Mouse (Mus musculus) liver, adult 2 months (tissue): ENCODE data around the gene Kbtbd7. TPM values are rescaled to one million over a fixed set of nuclear protein-coding genes. Genes with fewer than 3 reads are reported as not detected.
A peak's percentile ranks its signal among the peaks of the same experiment; 100 is the strongest.
"Not testable (repeated sequence)": the region's sequence is repeated elsewhere in the genome, so short reads cannot be mapped to it uniquely, and the experiment has no call there.

Source experiments
- DNase-seq: peaks from one replicate; pipeline ENCODE4 v3.0.0-alpha.2; 2011; ENCODE audit warnings: low read depth, low spot score; ENCODE audit errors: extremely low read depth
- H3K27ac ChIP-seq: fragments of 200-500 bp; replicated peaks from 2 replicates; pipeline ENCODE4 v1.5.1; 2012; ENCODE audit warnings: low read depth, mild to moderate bottlenecking, control low read depth, inconsistent platforms, low read length; ENCODE audit not compliant: insufficient read depth
- H3K27me3 ChIP-seq: fragments of 200-500 bp; 2 replicates; pipeline ENCODE4 v1.6.1; 2012; ENCODE audit warnings: mild to moderate bottlenecking, moderate library complexity, low read length, inconsistent platforms; ENCODE audit not compliant: control insufficient read depth, insufficient read depth
- H3K36me3 ChIP-seq: fragments of 200-500 bp; 2 replicates; pipeline ENCODE4 v1.6.1; 2012; ENCODE audit warnings: low read length, inconsistent platforms; ENCODE audit not compliant: control insufficient read depth, insufficient read depth
- H3K4me1 ChIP-seq: fragments of 200-500 bp; 2 replicates; pipeline ENCODE4 v1.6.1; 2011; ENCODE audit warnings: low read length; ENCODE audit not compliant: control insufficient read depth, insufficient read depth
- H3K4me3 ChIP-seq: fragments of 200-500 bp; 2 replicates; pipeline ENCODE4 v1.5.1; 2011; ENCODE audit warnings: low read depth, mild to moderate bottlenecking, control low read depth, low read length, moderate library complexity; ENCODE audit not compliant: insufficient read depth
- H3K79me2 ChIP-seq: fragments of 200-500 bp; 2 replicates; pipeline ENCODE4 v1.6.1; 2012; ENCODE audit warnings: inconsistent platforms, mild to moderate bottlenecking, low read length, moderate library complexity; ENCODE audit not compliant: control insufficient read depth, insufficient read depth
- H3K9ac ChIP-seq: fragments of 200-500 bp; 2 replicates; pipeline ENCODE4 v1.6.1; 2012; ENCODE audit warnings: low read depth, mild to moderate bottlenecking, control low read depth, inconsistent platforms, low read length
- CTCF ChIP-seq: fragments of 200-500 bp; IDR thresholded peaks from 2 replicates; pipeline ENCODE4 v1.5.1; 2011; ENCODE audit warnings: low read depth, low read length, control low read depth
- POLR2A ChIP-seq: fragments of 200-500 bp; IDR thresholded peaks from 2 replicates; pipeline ENCODE4 v1.6.1; 2011; ENCODE audit warnings: low read length, control low read depth; ENCODE audit not compliant: insufficient read depth; ENCODE audit errors: extremely low read depth
- WGBS: fragments of 180-500 bp; shearing (Covaris S2); methylation state at CpG from one replicate; pipeline ENCODE4 v1.1.7; 2018; 5-methylcytosine and 5-hydroxymethylcytosine counted together
- polyA plus RNA-seq: library from polyadenylated mRNA; depleted of rRNA; stranded (reverse); fragments of >200 nt; gene quantifications from 2 replicates; pipeline ENCODE4 v1.2.3, GENCODE M21; 2012
- total RNA-seq: library from RNA; depleted of rRNA; stranded (reverse); fragments of >200 nt; gene quantifications from 2 replicates; pipeline ENCODE4 v1.2.3, GENCODE M21; 2014

The Kbtbd7 gene
- total and polyA plus RNA-seq, 2 experiments, result 4.3 to 7.3 TPM

DNA sequence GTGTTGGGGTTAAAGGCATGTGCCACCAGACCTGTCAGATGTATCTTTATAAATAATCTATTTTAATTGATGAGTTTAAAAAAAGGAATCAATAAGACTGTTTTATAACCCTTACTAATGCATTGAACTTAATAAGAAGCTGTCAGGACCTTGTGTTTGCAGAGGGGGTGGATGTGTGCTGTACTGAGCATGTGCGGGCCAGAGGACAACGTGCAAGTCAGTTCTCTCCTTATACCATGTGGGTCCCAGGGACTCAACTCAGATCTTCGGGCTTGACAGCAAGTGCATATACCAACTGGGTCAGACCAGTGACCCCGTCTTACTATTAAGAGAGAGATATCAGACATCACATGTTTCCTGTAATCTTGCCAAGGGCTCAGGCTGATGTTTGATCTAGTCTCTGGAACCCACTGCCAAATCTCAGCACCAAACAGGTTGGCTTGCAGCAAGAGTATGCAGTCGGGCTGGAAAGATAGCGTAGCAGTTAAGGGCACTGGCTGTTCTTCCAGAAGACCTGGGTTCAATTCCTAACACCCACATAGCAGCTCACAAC is 17.0 kb upstream of the Kbtbd7 start:
- no peak overlapping the region for H3K9ac ChIP-seq
- peaks cover 8% of the 10 kb centered on the region for H3K36me3 ChIP-seq
- TF ChIP-seq POLR2A (no peak), CTCF (no peak)
- H3K79me2 ChIP-seq, result no peaks in the 10 kb centered on the region
- H3K4me1 ChIP-seq, result no peaks in the 10 kb centered on the region; the same call in 1 of the 2 replicates
- H3K4me3 ChIP-seq, result no peak overlapping the region
- no peak overlapping the region for H3K27ac ChIP-seq
- WGBS, result 22% methylated on average over 6 of the region's 6 CpGs
- no peaks in the 10 kb centered on the region for H3K27me3 ChIP-seq
- peak; percentile 69 for DNase-seq

DNA sequence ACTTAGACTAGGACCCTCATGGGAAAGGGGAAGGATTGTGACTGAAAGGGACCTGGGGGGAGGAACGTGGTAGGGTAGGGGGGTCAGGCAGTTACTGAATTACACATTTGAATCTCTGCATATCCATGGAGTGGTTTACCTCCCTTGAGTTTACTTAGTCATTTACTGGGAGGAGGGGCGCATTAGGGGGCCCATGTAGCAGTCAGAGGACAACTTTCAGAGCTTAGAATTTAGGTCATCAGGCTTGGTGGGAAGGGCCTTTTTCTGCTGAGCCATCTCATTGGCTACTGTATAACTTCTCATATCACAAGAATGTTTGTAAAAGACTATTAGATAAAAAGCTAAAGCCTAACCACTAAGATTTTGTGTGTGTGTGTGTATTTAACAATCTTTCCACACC is 15.6 kb upstream of the Kbtbd7 start:
- WGBS, result 91% methylated on average over 2 of the region's 2 CpGs
- DNase-seq, result no peak
- TF ChIP-seq CTCF (no peak), POLR2A (no peak)
- Histone ChIP-seq H3K4me1 (no peaks in the 10 kb centered on the region; the same call in 1 of the 2 replicates), H3K27me3 (no peaks in the 10 kb centered on the region), H3K9ac (no peak overlapping the region), H3K36me3 (peaks cover 8% of the 10 kb centered on the region), H3K79me2 (no peaks in the 10 kb centered on the region), H3K27ac (no peak overlapping the region), H3K4me3 (no peak overlapping the region)

DNA sequence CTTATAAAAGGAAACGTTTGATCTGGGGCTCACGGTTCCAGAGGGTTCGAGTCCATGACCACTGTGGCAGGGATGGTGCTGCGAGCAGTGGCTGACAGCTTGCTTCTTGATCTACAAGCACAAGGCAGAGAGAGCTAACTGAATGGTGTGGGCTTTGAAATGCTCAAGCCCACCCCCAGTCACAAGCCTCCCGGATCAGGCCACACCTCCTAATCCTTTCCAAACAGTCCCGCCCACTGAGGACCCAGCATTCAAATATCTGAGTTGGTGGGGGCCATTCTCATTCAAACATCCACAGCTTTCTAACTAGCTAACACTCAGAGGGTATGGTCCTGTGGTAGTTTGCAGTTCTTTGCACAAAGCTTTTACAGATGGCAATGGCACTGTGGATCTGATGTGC is 13.2 kb upstream of the Kbtbd7 start:
- no peak overlapping the region for H3K4me3 ChIP-seq
- TF ChIP-seq POLR2A (no peak), CTCF (no peak)
- H3K79me2 ChIP-seq, result no peaks in the 10 kb centered on the region
- WGBS, result 96% methylated on average over 6 of the region's 6 CpGs
- H3K36me3 ChIP-seq, result peaks cover 10% of the 10 kb centered on the region
- H3K27me3 ChIP-seq, result no peaks in the 10 kb centered on the region
- H3K4me1 ChIP-seq, result no peaks in the 10 kb centered on the region; the same call in 1 of the 2 replicates
- no peak overlapping the region for H3K9ac ChIP-seq
- no peak overlapping the region for H3K27ac ChIP-seq
- no peak for DNase-seq

DNA sequence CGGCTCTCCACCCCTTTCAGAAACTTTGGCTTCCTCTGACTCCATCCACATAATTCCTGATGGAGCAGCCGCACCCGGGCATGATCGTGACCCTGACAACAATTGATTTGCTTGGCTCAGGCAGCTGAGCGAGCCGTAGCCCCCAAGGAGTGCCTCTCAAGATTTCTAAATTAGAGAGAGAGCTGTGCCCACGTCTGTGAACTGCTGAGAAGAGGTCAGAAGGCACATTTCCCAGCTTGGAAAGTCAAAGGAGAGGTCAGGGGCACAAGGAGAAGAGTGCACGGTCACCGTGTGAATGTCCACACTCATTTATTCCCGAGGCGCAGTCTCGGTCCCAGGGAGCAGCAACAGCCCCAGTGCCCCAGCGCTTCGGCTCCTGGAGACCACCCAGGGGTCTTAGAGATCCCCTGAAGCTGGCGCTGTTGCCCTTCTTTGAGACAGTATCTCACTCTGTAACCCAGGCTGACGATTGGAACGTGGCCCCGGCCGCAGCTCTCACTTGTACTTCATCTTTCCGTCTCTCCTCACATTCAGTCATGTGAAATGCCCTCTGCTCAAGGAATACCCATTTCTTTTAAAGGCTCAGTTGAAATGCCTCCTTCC is 6.1 kb upstream of the Kbtbd7 start:
- WGBS, result 88% methylated on average over 20 of the region's 20 CpGs

DNA sequence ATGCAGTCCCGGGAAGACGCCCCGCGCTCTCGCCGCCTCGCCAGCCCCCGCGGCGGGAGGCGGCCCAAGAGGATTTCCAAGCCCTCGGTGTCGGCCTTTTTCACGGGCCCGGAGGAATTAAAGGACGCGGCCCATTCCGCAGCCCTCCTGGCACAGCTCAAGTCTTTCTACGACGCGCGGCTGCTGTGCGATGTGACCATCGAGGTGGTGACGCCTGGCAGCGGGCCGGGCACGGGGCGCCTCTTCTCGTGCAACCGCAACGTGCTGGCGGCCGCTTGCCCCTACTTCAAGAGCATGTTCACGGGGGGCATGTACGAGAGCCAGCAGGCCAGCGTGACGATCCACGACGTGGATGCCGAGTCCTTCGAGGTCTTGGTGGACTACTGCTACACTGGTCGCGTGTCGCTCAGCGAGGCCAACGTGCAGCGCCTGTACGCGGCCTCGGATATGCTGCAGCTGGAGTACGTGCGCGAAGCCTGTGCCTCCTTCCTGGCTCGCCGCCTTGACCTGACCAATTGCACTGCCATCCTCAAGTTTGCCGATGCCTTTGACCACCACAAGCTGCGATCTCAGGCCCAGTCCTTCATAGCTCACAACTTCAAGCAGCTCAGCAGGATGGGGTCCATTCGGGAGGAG is 537 bp downstream of the Kbtbd7 start:
- WGBS, result 62% methylated on average over 11 of the region's 59 CpGs
- not testable (repeated sequence) for H3K27me3 ChIP-seq, DNase-seq, H3K36me3 ChIP-seq, H3K4me1 ChIP-seq, H3K79me2 ChIP-seq
- Histone ChIP-seq H3K9ac (peak overlapping the region; percentile 63), H3K4me3 (peak overlapping the region; percentile 58), H3K27ac (peak overlapping the region; percentile 55)

More for the DNA sequence above, 6.1 kb upstream of the Kbtbd7 start:
- Histone ChIP-seq H3K27ac (no peak overlapping the region), H3K4me3 (no peak overlapping the region), H3K4me1 (no peaks in the 10 kb centered on the region), H3K9ac (no peak overlapping the region), H3K27me3 (no peaks in the 10 kb centered on the region), H3K36me3 (peaks cover 22% of the 10 kb centered on the region), H3K79me2 (no peaks in the 10 kb centered on the region)
- no peak for TF ChIP-seq POLR2A
- no peak for TF ChIP-seq CTCF
- DNase-seq, result no peak

DNA sequence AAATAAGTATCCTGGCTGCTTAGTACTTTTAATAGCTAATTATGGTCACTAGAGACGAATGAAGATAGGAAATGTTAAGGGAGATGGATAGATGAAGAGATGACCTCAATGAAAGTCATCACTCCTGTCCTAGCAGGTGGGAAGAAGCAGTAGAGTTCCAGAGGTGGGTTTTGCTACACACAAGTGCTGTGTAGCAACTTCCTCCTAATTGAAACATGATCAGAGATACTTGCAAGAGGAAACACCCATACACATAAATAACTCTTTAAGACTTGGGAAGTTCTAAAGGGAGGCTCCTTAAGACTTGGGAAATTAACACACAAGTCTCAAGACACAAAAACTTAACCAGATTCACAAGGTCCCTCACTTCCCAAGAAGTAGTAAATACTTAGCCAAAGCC is 7.8 kb downstream of the Kbtbd7 start:
- H3K4me3 ChIP-seq, result no peak overlapping the region
- TF ChIP-seq POLR2A (no peak), CTCF (no peak)
- no peaks in the 10 kb centered on the region for H3K79me2 ChIP-seq
- no peaks in the 10 kb centered on the region for H3K36me3 ChIP-seq
- H3K27me3 ChIP-seq, result no peaks in the 10 kb centered on the region
- 78% methylated on average over 1 of the region's 1 CpGs for whole genome bisulfite sequencing
- no peak for DNase-seq
- H3K9ac ChIP-seq, result no peak overlapping the region
- H3K4me1 ChIP-seq, result peaks cover 1% of the 10 kb centered on the region; the same call in 1 of the 2 replicates
- H3K27ac ChIP-seq, result no peak overlapping the region
